Mouse (Mus musculus) gastrocnemius, postnatal 4 days (tissue): Measurements from ENCODE around the gene Scnn1a. TPM values are rescaled to one million over a fixed set of nuclear protein-coding genes. Genes with fewer than 3 reads are reported as not detected.
A peak's percentile ranks its signal among the peaks of the same experiment; 100 is the strongest.

ENCODE experiments used
- DNase-seq, 2 experiments: peaks; one replicate each; pipeline ENCODE4 v3.0.0; 2021 to 2022; ENCODE audit warnings: low spot score in 2 of 2, mixed read lengths in 2 of 2
- total RNA-seq, 2 experiments: library from RNA; stranded (reverse); gene quantifications; 2 replicates each; pipeline ENCODE4 v1.2.3; 2021

Scnn1a gene
- total RNA-seq, 2 experiments from 2014 or later, result 0.39 to 0.86 TPM

- no peak for DNase-seq
These were observed 18.6 kb downstream of the Scnn1a start for GRCm38 (mm10) chr6:125338791-125339660.

GRCm38 (mm10) chr6:125340244-125340643 is 19.8 kb downstream of the Scnn1a start:
- DNase-seq, result no peak

- no peak for DNase-seq
These were observed 21.7 kb downstream of the Scnn1a start for GRCm38 (mm10) chr6:125342198-125342597.

- DNase-seq, result no peak
These were observed 23.6 kb downstream of the Scnn1a start for GRCm38 (mm10) chr6:125344084-125344483.

- DNase-seq, result no peak
These were observed 24.4 kb downstream of the Scnn1a start for GRCm38 (mm10) chr6:125344866-125345265.

- no peak for DNase-seq
These were observed 25.2 kb downstream of the Scnn1a start for GRCm38 (mm10) chr6:125345625-125346024.

GRCm38 (mm10) chr6:125346029-125346428 is 25.6 kb downstream of the Scnn1a start:
- DNase-seq, result no peak

- DNase-seq, result peak in 1 of 2 experiments; percentile 37
These were observed 28.5 kb downstream of the Scnn1a start, which contains the start of gene Tnfrsf1a for GRCm38 (mm10) chr6:125348721-125349574. TSS of gene Tnfrsf1a (plus strand) at chr6:125349362.

GRCm38 (mm10) chr6:125349575-125350230 is 29.2 kb downstream of the Scnn1a start:
- peak in 1 of 2 experiments; percentile 70 for DNase-seq

GRCm38 (mm10) chr6:125350231-125350994 is 30.0 kb downstream of the Scnn1a start:
- peak in 1 of 2 experiments; percentile 52 for DNase-seq

- DNase-seq, result no peak
These were observed 30.5 kb downstream of the Scnn1a start for GRCm38 (mm10) chr6:125350995-125351324.

- no peak for DNase-seq
These were observed 31.0 kb downstream of the Scnn1a start for GRCm38 (mm10) chr6:125351368-125352045.

- DNase-seq, result no peak
These were observed 31.6 kb downstream of the Scnn1a start for GRCm38 (mm10) chr6:125352046-125352384.

- DNase-seq, result no peak
These were observed 32.4 kb downstream of the Scnn1a start for GRCm38 (mm10) chr6:125352811-125353210.

- no peak for DNase-seq
These were observed 32.8 kb downstream of the Scnn1a start for GRCm38 (mm10) chr6:125353221-125353620.

- no peak for DNase-seq
These were observed 33.2 kb downstream of the Scnn1a start for GRCm38 (mm10) chr6:125353655-125354054.

GRCm38 (mm10) chr6:125354352-125355151 is 34.1 kb downstream of the Scnn1a start:
- DNase-seq, result peak in 1 of 2 experiments; percentile 57

GRCm38 (mm10) chr6:125355197-125355741 is 34.8 kb downstream of the Scnn1a start:
- DNase-seq, result no peak

- no peak for DNase-seq
These were observed 35.8 kb downstream of the Scnn1a start for GRCm38 (mm10) chr6:125356264-125356663.
